Mouse (Mus musculus) liver, embryonic 13.5 days (tissue): Measurements from ENCODE around the gene Cd164. TPM values are rescaled to one million over a fixed set of nuclear protein-coding genes. Genes with fewer than 3 reads are reported as not detected.

Experiments
- ATAC-seq: fragments of 200-750 bp; cut with Nextera tagmentation; 2 replicates; pipeline ENCODE4 v1.8.0; 2017; ENCODE audit warnings: low read depth, mild to moderate bottlenecking, moderate number of reproducible peaks, moderate library complexity
- DNase-seq: peaks from one replicate; pipeline ENCODE4 v3.0.0; 2022
- H3K27ac ChIP-seq: fragments of 300-500 bp; sonication (generic); 2 replicates; pipeline ENCODE4 v1.5.1; 2015; ENCODE audit warnings: moderate library complexity, mild to moderate bottlenecking, inconsistent platforms
- H3K27me3 ChIP-seq: fragments of 300-500 bp; sonication (generic); 2 replicates; pipeline ENCODE4 v1.6.1; 2015; ENCODE audit warnings: mild to moderate bottlenecking, inconsistent platforms
- H3K36me3 ChIP-seq: fragments of 300-500 bp; sonication (generic); 2 replicates; pipeline ENCODE4 v1.6.1; 2015; ENCODE audit warnings: mild to moderate bottlenecking, inconsistent platforms
- H3K4me1 ChIP-seq: fragments of 300-500 bp; sonication (generic); replicated peaks from 2 replicates; pipeline ENCODE4 v1.6.1; 2015; ENCODE audit warnings: inconsistent platforms
- H3K4me2 ChIP-seq: fragments of 300-500 bp; sonication (generic); 2 replicates; pipeline ENCODE4 v1.6.1; 2015; ENCODE audit warnings: inconsistent platforms, mild to moderate bottlenecking, moderate library complexity
- H3K4me3 ChIP-seq: fragments of 300-500 bp; sonication (generic); replicated peaks from 2 replicates; pipeline ENCODE4 v1.5.1; 2015; ENCODE audit warnings: mild to moderate bottlenecking, inconsistent platforms
- H3K9ac ChIP-seq: fragments of 300-500 bp; sonication (generic); 2 replicates; pipeline ENCODE4 v1.6.1; 2015; ENCODE audit warnings: mild to moderate bottlenecking, inconsistent platforms
- H3K9me3 ChIP-seq: fragments of 300-500 bp; sonication (generic); replicated peaks from 2 replicates; pipeline ENCODE4 v1.6.1; 2016; ENCODE audit warnings: inconsistent platforms
- WGBS: fragments of 180-500 bp; shearing (Covaris S2); methylation state at CpG from one replicate; pipeline ENCODE4 v1.1.7; 2015; ENCODE audit not compliant: insufficient replicate concordance; 5-methylcytosine and 5-hydroxymethylcytosine counted together
- polyA plus RNA-seq: library from polyadenylated mRNA; unstranded; fragments of >200 nt; fragmentation: Nextera tagmentation; extraction: Ambion mirVana; gene quantifications from 2 replicates; pipeline ENCODE4 v1.2.1, GENCODE M21; 2015

Gene Cd164
- polyA plus RNA-seq, 1 experiment from 2014 or later = 61.1 TPM

DNA sequence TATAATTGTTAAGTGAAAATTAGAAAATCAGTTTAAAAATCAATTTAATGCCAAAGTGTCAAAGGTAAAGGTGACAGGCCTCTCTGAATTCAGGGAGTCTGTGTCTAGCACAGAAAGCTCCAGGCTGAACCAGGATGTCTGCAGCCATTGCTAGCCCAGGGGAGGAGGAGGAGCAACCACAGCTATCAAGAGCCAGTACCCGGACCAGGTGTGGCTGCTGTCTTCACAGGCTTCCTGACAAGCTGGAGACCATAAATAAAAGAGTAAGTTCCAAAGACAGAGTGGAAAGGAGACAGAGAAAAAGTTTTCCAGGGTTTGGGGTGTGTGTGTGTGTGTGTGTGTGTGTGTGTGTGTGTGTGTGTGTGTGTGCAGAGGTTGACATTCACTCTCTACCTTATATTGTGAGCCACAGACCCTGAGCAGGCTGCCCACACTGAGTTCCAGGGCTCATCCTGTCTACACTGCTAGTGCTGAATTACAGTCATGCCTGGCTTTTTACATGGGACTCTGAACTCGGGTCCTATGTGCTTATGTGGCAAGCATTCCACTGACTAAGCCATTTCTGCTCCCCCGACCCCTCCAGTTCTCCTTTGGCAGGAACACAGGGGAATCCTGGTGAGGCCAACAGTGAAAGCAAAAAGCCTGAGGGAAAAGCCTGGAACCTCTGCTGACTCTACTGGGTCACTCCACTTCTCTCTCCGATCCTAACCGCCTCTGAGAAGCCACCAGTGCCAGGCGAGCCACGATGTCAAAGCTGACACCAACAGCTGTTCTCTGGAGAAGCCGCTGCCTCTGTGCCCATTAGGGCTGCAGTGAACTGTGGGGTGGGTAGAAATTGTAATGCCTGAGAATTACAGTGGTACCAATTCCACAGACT, 56.5 kb downstream of the Cd164 start:
- Histone ChIP-seq H3K4me1 (peaks cover 12% of the 10 kb centered on the region), H3K27ac (no peak overlapping the region), H3K4me2 (no peak overlapping the region), H3K36me3 (no peaks in the 10 kb centered on the region), H3K9me3 (no peaks in the 10 kb centered on the region), H3K27me3 (no peaks in the 10 kb centered on the region), H3K9ac (no peak overlapping the region), H3K4me3 (no peak overlapping the region)
- 56% methylated on average over 8 of the region's 8 CpGs for WGBS
- DNase-seq (no peak), ATAC-seq (no peak)

DNA sequence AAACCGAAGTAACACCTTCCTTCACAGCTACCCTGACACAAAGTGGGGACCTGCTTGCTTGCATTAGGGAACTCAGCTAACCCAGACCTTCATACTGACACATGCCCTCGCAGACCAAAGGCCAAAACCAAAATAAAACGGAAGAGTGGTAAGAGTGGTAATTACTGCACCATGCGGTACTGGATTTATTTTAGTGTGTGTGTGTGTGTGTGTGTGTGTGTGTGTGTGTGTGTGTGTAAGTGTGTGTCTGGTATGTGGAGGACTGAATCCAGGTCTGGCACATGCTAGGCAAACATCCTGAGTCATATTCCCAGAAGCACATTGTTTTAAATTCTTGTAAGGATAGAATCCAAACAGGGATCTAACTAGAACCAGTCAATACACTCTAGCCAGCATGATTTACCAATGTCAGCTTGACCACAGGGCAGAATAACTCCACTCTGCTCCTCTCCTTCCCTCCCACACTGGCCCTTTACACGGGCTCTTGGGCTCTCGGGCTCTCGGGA, 57.2 kb downstream of the Cd164 start:
- ATAC-seq = no peak
- H3K4me1 ChIP-seq = peaks cover 12% of the 10 kb centered on the region

DNA sequence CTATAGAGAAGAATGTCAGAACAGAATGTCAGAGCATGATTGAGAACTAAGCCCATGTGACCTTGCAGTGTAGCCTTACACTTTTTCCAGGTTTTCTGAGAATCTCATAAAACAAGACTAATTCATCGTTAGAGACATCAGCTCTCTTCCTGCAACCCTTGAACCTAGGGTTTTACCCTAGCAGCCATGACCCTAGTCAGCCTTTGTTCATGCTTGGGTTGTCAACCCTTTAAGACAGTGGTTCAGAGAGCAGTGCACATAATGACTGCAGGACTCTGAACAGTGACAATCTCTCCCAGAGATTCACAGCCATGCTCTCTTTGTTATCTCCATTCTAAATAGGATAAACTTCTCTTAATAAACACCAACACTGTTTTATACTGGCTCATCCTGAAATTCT, 59.3 kb downstream of the Cd164 start:
- Histone ChIP-seq H3K4me2 (no peak overlapping the region), H3K9me3 (no peaks in the 10 kb centered on the region), H3K4me1 (peaks cover 3% of the 10 kb centered on the region), H3K27ac (no peak overlapping the region), H3K9ac (no peak overlapping the region), H3K36me3 (no peaks in the 10 kb centered on the region), H3K4me3 (no peak overlapping the region), H3K27me3 (no peaks in the 10 kb centered on the region)
- 61% methylated on average over 1 of the region's 1 CpGs for WGBS
- no peak for DNase-seq
- no peak for ATAC-seq

More for the DNA sequence above, 57.2 kb downstream of the Cd164 start:
- Histone ChIP-seq H3K4me2 (no peak overlapping the region), H3K9ac (no peak overlapping the region), H3K27me3 (no peaks in the 10 kb centered on the region), H3K9me3 (no peaks in the 10 kb centered on the region), H3K36me3 (no peaks in the 10 kb centered on the region), H3K27ac (no peak overlapping the region), H3K4me3 (no peak overlapping the region)
- 66% methylated on average over 7 of the region's 7 CpGs for WGBS
- DNase-seq = no peak

DNA sequence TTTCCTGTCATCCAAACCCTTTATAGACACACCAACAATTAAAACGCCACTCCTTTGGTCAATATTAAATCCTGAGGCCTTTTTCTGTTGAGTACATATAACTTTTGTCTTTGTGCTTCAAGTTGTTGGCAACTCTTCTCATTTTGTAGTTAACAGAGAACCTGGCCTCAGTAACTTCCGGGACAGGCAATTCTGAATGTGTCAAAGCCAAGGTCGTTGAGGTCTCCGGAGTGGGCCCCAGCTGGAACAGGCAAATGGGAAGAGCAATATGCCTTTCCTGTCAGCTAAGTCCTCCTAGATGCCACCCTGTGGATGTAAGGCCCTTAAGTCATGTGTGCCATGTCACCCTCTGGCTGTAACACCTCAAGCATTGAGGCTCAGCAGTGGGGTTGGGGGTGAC, 61.2 kb downstream of the Cd164 start:
- DNase-seq (no peak), ATAC-seq (no peak)
- no peak overlapping the region for H3K9ac ChIP-seq
- no peaks in the 10 kb centered on the region for H3K9me3 ChIP-seq
- 57% methylated on average over 4 of the region's 4 CpGs for WGBS
- H3K36me3 ChIP-seq = no peaks in the 10 kb centered on the region
- H3K4me3 ChIP-seq = no peak overlapping the region
- H3K27me3 ChIP-seq = no peaks in the 10 kb centered on the region
- H3K4me2 ChIP-seq = no peak overlapping the region
- H3K4me1 ChIP-seq = no peaks in the 10 kb centered on the region
- no peak overlapping the region for H3K27ac ChIP-seq

Other genes with a start within 250 kb of the Cd164 start
- gene Fig4, start 216.2 kb upstream of the Cd164 start, polyA plus RNA-seq = 9.9 and 11.4 TPM in 2 replicates
- gene Ak9, start 215.4 kb upstream of the Cd164 start, polyA plus RNA-seq = not detected in 2 replicates
- gene Zbtb24, start 69.0 kb upstream of the Cd164 start, polyA plus RNA-seq = 5.2 and 5.7 TPM in 2 replicates
- gene Mical1, start 43.1 kb upstream of the Cd164 start, polyA plus RNA-seq = 6.0 and 6.1 TPM in 2 replicates
- 9.8 and 11.2 TPM in 2 replicates for gene Smpd2, start 29.0 kb upstream of the Cd164 start, polyA plus RNA-seq
- not detected in 2 replicates for gene Ppil6, start 29.0 kb upstream of the Cd164 start, polyA plus RNA-seq
- 0.09 TPM in 1 of 2 replicates, not detected in the other for gene Ccdc162, start 197.2 kb downstream of the Cd164 start, polyA plus RNA-seq